Mouse (Mus musculus) MEL (cell line): Measurements from ENCODE around the gene Ppox.

Experiments
- CTCF ChIP-seq, 3 experiments: IDR thresholded peaks in 2 of 3; conservative IDR thresholded peaks in 1 of 3; 2 replicates each; pipeline ENCODE4 v1.5.1; 2011 to 2012; ENCODE audit warnings: low read length in 3 of 3, low read depth in 2 of 3, mild to moderate bottlenecking in 2 of 3, improper control_type of control experiment in 1 of 3, inconsistent platforms in 1 of 3, mixed read lengths in 1 of 3, moderate library complexity in 1 of 3; ENCODE audit not compliant: control insufficient read depth in 1 of 3, insufficient read depth in 1 of 3, poor library complexity in 1 of 3, severe bottlenecking in 1 of 3
- EP300 ChIP-seq, 2 experiments: IDR thresholded peaks; 2 replicates each; pipeline ENCODE4 v1.6.1; 2011; ENCODE audit warnings: improper control_type of control experiment in 2 of 2, low read length in 2 of 2, low read depth in 1 of 2, mild to moderate bottlenecking in 1 of 2
- KAT2A ChIP-seq: conservative IDR thresholded peaks from 2 replicates; pipeline ENCODE4 v1.6.1; 2012; ENCODE audit warnings: low read depth, low read length, improper control_type of control experiment, inconsistent platforms
- MAZ ChIP-seq: IDR thresholded peaks from 2 replicates; pipeline ENCODE4 v1.6.1; 2012; ENCODE audit warnings: low read depth, mild to moderate bottlenecking, inconsistent platforms, low read length, improper control_type of control experiment
- MEF2A ChIP-seq: IDR thresholded peaks from 2 replicates; pipeline ENCODE4 v1.6.1; 2014; ENCODE audit warnings: low read depth, mild to moderate bottlenecking, inconsistent platforms, low read length, improper control_type of control experiment; ENCODE audit not compliant: poor library complexity, insufficient replicate concordance, severe bottlenecking; ENCODE audit errors: extremely low read depth
- POLR2A ChIP-seq, 2 experiments: IDR thresholded peaks; 2 replicates each; pipeline ENCODE4 v1.6.1; 2011 to 2012; ENCODE audit warnings: low read length in 2 of 2, mild to moderate bottlenecking in 2 of 2, control low read depth in 1 of 2, improper control_type of control experiment in 1 of 2, low read depth in 1 of 2, moderate library complexity in 1 of 2; ENCODE audit not compliant: control insufficient read depth in 1 of 2, insufficient read depth in 1 of 2, poor library complexity in 1 of 2
- RCOR1 ChIP-seq: IDR thresholded peaks from 2 replicates; pipeline ENCODE4 v1.6.1; 2012; ENCODE audit warnings: low read depth, mild to moderate bottlenecking, inconsistent platforms, low read length, improper control_type of control experiment
- TBP ChIP-seq: IDR thresholded peaks from 2 replicates; pipeline ENCODE4 v1.8.0; 2011; ENCODE audit warnings: low read depth, low read length, improper control_type of control experiment
- USF2 ChIP-seq, 2 experiments: IDR thresholded peaks; 2 replicates each; pipeline ENCODE4 v1.6.1; 2011 to 2012; ENCODE audit warnings: improper control_type of control experiment in 2 of 2, low read length in 2 of 2, borderline replicate concordance in 1 of 2, inconsistent platforms in 1 of 2, low read depth in 1 of 2, mild to moderate bottlenecking in 1 of 2; ENCODE audit not compliant: insufficient read depth in 1 of 2
- ZNF384 ChIP-seq: IDR thresholded peaks from 2 replicates; pipeline ENCODE4 v1.6.1; 2012; ENCODE audit warnings: low read depth, mild to moderate bottlenecking, inconsistent platforms, low read length, improper control_type of control experiment

DNA sequence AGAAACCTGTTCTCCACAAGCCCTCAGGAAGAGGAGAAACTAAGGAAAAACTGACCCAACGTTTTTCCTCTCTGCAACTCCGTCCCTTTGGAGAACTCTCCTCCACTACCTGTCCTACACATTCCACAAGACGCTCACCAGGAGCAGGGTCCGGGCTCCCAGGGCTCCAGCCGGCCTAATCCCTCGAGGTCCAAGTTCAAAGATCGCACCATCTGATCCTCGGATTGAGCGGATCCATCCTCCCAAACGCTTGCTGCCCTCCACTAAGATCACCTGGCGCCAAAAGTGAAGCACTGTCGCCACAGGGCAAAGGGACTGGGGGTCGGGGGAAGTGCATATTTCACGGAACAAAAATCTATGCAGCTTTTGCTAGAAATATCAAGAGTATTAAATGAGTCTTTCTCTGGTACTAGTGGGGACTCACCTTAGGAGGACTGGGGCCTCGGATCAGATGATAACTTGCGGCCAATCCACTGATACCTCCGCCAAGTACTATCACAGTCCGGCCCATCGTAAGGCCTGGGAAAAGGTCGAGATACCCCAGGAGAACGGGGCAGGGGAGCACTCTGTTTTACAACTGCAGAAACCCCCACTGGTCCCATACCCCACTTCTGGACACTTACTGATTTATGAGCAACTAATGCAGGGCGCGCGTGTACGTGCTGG lies 603 bp downstream of the Ppox start:
- TF ChIP-seq CTCF (IDR thresholded peaks at IDR 0.05 in 2 of 3, conservative IDR thresholded peaks at IDR 0.05 in 1 of 3; ENCODE audit: control insufficient read depth in 1 of 3, insufficient read depth in 1 of 3, low read depth in 2 of 3, low read length in 3 of 3, poor library complexity in 1 of 3, severe bottlenecking in 1 of 3) (no peak), EP300 (IDR thresholded peaks at IDR 0.05; ENCODE audit: low read depth in 1 of 2, low read length in 2 of 2) (no peak), RCOR1 (no peak), MEF2A (no peak), TBP (no peak), MAZ (no peak), USF2 (IDR thresholded peaks at IDR 0.05; ENCODE audit: borderline replicate concordance in 1 of 2, insufficient read depth in 1 of 2, low read depth in 1 of 2, low read length in 2 of 2) (no peak), POLR2A (IDR thresholded peaks at IDR 0.05; ENCODE audit: control insufficient read depth in 1 of 2, insufficient read depth in 1 of 2, low read depth in 1 of 2, low read length in 2 of 2, poor library complexity in 1 of 2) (no peak; a peak in 1 of 4 replicates), KAT2A (no peak), ZNF384 (no peak)
